Mouse (Mus musculus): ENCODE results near the gene Arf3.
A peak's percentile ranks its signal among the peaks of the same experiment; 100 is the strongest.

Gene Arf3

DNA sequence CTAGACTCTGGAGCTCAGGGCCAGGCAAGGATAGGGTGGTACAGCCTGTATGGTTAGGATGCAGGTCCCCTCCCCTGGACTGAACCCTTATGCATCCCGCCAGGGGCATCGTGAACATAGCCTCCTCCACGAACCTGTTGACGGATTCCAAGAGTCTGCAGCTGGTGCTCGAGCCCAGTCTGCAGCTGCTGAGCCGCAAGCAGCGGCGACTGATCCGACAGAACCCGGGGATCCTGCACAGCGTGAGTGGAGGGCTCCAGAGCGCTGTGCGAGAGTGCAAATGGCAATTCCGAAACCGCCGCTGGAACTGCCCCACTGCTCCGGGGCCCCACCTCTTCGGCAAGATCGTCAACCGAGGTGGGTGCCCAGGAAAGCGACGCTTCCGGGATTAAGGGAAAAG is 27.7 kb upstream of the Arf3 start:
- no peak for DNase-seq (ENCODE audit: low spot score in 2 of 2)

DNA sequence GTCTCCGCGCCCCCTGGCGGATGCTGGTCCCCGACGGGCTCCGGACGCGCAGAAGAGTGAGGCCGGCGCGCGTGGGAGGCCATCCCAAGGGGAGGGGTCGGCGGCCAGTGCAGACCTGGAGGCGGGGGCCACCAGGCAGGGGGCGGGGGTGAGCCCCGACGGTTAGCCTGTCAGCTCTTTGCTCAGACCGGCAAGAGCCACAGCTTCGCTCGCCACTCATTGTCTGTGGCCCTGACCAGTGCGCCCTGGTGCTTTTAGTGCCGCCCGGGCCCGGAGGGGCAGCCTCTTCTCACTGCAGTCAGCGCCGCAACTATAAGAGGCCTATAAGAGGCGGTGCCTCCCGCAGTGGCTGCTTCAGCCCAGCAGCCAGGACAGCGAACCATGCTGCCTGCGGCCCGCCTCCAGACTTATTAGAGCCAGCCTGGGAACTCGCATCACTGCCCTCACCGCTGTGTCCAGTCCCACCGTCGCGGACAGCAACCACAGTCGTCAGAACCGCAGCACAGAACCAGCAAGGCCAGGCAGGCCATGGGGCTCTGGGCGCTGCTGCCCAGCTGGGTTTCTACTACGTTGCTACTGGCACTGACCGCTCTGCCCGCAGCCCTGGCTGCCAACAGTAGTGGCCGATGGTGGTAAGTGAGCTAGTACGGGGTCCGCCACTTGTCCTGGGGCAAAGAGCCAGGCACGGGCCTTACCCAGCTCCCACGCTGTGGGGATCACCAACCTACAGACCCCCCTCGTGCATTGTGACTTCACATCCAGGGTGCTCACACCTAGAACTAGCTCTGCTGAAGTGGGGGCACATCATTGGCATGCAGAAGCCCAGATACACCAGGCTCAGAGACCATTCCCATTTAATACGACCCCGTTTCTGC is 26.9 kb upstream of the Arf3 start, which contains the start of gene Wnt1:
Gene Wnt1, plus strand, starts transcription at position 197 of the 875 bp plus-strand sequence.
- DNase-seq (ENCODE audit: low spot score in 2 of 2), result no peak

DNA sequence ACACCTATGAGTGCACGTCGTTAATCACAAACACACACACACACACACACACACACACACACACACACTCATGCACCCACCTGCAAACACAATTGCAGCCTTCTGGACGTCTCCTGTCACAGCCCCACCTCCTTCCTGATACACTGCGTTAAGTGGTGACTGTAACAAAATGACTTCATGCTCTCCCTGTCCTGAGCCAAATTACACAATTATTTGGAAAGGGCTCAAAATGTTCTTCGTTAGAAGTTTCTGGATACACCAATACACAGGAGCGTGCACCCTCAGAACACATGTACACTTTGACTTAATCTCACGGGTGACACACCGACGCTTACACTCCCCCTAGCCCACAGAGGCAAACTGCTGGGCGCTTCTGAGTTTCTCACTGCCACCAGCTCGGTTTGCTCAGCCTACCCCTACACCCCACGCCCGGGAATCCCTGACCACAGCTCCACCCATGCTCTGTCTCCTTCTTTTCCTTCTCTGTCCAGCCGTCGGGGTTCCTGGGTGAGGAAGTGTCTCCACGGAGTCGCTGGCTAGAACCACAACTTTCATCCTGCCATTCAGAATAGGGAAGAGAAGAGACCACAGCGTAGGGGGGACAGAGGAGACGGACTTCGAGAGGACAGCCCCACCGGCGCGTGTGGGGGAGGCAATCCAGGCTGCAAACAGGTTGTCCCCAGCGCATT is 26.1 kb upstream of the Arf3 start:
- no peak for DNase-seq (ENCODE audit: low spot score in 2 of 2)

GRCm38 (mm10) chr15:98787930-98788329 is 24.9 kb upstream of the Arf3 start:
- DNase-seq (ENCODE audit: low spot score in 2 of 2), result no peak

DNA sequence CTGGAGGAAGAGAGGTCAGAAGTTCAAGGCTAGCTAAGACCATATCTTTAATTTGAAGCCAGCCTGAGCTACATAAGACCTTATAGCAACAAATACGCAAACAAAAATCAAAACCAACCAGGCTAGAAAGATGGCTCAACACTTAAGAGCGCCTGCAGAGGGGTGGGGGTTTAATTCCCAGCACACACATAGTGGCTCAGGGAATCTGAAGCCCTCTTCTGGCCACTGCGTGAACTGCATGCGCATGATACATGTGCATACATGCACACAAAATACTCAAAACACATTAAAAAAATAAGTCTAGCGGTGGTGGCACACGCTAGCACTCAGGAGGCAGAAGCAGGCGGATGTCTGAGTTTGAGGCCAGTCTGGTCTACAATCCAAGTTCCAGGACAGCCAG is 22.7 kb upstream of the Arf3 start:
- no peak for DNase-seq (ENCODE audit: low spot score in 2 of 2)

DNA sequence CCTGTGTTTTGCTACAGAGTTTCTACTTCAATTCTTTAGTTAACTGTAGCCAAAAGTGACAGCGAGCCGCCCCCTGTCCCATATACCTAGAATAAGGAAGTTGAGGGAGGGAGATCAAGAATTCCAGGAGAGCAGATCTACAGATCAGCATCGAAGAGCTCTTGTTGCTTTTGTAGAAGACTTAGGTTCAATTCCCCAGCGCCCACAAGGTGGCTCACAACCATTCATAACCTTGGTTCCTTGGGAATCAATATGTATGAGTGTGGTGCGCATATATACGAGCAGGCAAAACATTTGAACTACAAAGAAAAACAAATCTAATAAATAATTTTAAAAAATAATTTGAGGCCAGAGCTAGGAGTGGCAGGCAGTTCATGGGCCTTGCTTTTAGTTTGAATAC is 18.2 kb upstream of the Arf3 start:
- DNase-seq (ENCODE audit: low spot score in 2 of 2), result no peak

GRCm38 (mm10) chr15:98780573-98780972 is 17.6 kb upstream of the Arf3 start:
- DNase-seq (ENCODE audit: low spot score in 2 of 2), result peak; percentile 30 to 65

DNA sequence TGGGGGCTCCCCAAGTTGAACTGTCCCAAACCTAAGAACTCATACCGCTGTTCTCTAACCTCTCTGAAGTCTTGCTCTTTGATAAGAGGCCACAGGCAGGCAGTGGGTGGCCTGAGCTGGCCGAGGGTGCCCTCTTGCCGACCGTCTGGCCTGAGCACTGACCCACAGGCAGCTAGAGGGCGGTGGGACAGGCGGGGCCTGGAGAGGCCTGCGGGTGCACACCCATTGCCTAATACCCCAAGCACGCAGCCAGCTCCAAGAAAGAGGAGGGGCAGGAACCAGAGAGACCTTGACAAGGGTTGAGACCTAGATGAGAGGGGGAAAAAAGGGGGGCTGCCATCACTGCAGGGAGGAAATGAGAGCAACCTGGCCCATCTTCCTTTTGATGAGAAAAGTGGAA is 17.1 kb upstream of the Arf3 start:
- peak; percentile 21 to 69 for DNase-seq (ENCODE audit: low spot score in 2 of 2)

DNA sequence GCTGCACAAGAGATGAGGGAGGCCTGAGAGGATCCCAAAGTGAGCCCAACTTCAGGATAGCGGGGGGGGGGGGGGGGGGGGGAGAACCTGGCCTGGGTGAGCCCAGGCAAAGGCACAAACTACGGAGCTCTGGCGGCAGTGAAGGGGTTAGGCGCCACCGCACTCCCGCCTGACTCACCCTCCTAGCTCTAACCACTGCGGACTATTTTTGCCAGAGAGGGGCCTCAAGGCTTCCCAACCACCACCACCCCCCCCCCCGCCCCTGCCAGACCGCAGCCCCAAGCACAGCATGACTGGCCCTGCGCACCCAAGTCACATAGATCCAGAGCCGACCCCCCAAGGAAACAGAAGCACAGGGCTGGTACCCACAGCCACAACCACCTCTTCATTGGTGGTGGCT is 15.8 kb upstream of the Arf3 start:
- DNase-seq (ENCODE audit: low spot score in 2 of 2), result no peak

DNA sequence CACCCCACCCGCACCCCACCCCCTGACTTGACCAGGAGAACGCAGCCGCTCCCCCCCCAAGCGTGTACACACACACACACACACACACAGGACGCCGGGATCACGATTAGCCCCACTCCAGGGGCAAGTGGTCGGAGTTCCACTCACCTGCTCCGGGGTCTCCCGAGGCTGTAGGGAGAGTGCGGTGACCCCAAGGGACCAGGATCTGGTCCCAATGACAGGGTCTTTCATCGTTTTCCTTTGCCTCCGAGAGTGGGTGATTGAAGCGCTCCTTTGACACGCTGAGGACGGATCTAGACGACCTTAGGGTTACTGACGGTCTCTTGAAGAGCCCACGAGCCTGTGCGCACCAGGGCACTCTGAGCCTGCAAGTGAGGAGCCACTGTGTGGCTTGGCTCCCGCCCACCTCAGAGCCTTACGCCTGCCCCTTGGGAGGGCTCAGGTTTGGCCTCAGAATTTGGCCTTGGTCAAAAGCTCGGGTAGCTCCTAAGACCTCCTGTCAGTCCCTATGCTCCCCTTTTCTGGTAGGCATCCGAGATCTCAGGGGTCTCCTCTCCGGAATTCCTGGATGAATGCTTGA is 15.3 kb upstream of the Arf3 start:
- DNase-seq (ENCODE audit: low spot score in 2 of 2), result no peak

DNA sequence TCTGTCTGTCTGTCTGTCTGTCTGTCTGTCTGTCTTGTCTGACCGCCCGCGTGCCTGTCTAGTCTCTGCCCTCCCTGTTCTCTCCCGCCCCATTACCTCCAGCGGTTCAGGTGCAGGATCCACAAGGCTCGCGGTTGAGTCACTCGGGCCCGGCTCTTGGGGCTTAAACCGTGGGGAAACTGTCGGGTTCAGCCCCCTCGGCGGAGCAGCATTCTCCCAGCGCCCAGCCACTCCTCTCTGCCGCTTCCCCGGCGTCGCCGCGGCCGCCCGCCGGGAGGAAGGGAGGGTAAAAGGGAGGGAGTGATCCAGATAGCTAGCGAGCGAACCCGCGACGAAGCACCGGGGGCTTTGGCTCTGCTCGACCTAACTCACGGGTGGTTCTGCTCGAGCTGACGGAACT is 14.7 kb upstream of the Arf3 start, which contains the start of gene Wnt10b:
Gene Wnt10b, minus strand, starts transcription at position 389 of the 400 bp plus-strand sequence.
- DNase-seq (ENCODE audit: low spot score in 2 of 2), result no peak

GRCm38 (mm10) chr15:98777005-98777616 is 14.1 kb upstream of the Arf3 start:
- DNase-seq (ENCODE audit: low spot score in 2 of 2), result no peak

- no peak for DNase-seq (ENCODE audit: low spot score in 2 of 2)
Observed at GRCm38 (mm10) chr15:98776280-98777004, 13.4 kb upstream of the Arf3 start.

- no peak for DNase-seq (ENCODE audit: low spot score in 2 of 2)
Observed at GRCm38 (mm10) chr15:98775533-98775932, 12.5 kb upstream of the Arf3 start.

DNA sequence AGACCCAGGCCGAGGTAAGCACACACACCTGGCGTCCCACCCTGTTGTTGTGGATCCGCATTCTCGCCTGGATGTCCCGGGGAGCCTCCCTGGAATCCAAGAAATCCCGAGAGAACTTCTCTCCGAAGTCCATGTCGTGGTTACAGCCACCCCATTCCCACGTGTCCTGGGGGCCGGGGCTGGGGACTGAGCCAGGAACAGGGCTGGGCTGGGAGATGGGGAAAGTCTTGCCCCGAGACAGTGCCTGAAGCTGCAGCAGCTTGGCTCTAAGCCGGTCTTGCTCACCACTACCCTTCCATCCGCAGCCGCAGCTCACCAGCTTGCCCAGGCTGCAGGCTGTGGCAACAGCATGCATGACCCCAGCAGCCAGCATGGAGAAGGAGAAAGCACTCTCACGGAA is 11.1 kb upstream of the Arf3 start:
- DNase-seq (ENCODE audit: low spot score in 2 of 2), result no peak

DNA sequence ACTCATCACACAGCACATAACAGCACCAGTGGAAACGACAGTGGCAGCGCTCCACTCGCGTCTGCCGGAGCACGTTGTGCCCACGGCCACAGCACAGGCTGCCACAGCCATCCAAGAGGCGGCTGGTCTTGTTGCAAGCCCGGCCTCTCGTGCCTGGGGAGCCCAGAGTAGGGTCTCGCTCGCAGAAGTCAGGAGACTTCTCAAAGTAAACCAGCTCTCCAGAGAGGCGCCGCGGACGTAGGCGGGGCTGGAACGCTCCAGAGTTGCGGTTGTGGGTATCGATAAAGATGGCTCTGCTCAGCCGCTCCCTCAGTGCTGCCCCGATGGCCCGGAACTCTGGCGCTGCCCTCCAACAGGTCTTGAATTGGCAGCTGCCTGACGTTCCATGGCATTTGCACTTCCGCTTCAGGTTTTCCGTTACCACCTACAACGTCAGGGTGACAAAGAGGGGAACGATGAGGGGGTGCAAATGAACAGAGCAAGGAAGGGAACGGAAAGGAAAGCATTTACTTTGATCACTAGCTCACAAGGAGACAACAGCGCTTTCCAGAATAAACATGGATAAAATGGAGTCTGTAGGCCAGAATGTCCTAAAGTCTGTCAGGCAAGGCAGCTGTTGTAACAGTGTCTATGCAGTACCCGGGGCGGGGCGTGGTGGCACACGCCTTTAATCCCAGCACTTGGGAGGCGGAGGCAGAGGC is 9.6 kb upstream of the Arf3 start:
- DNase-seq (ENCODE audit: low spot score in 2 of 2), result no peak

DNA sequence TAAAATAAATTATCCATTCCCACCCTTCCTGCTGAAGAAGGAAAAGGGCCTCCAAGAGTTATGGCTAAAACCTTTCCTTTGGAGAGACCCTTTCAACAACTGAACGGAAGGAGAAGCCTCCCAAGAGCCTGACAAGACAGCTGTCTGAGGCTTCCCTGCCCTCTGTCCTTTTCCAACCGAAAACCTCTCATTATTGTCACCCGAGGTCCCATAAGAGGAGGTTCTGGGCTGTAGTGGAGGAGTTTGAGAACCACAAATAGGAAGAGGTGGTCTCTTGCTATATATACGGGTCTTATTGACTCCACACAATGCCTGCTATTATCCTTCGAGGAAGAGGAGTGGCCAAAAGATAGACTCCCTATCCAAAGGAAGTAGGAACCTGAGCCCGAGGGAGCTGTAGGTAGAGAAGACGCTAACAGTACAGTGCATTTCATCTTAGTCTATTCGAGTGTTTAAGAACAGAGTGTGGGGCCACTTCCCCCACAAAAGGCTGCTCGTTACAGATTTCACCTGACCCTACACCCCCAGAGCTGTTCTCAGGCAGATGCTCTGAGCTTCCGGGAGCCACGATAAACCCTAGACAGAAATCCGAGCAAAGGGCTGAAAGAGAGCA is 8.9 kb upstream of the Arf3 start:
- DNase-seq (ENCODE audit: low spot score in 2 of 2), result no peak

- no peak for DNase-seq (ENCODE audit: low spot score in 2 of 2)
Observed at GRCm38 (mm10) chr15:98768259-98768658, 5.2 kb upstream of the Arf3 start.

DNA sequence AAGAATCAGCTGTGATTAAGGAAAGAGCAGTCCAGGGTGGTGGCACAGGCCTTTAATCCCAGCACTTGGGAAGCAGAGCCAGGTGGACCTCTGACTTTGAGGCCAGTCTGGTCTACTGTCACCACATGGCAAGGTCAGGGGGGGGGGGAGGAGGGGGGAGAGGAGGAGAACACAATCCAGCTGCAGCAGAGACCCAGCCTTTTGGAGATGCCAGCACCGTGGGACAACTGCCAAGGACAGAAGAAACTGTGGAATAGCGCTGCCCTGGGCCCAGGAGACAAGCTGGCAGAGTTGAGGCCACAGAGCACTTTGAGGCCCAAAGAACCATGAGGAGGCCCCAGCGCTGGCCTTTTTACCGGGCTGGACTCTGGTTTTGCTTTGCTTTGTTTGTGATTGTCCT is 2.9 kb upstream of the Arf3 start:
- no peak for DNase-seq (ENCODE audit: low spot score in 2 of 2)

DNA sequence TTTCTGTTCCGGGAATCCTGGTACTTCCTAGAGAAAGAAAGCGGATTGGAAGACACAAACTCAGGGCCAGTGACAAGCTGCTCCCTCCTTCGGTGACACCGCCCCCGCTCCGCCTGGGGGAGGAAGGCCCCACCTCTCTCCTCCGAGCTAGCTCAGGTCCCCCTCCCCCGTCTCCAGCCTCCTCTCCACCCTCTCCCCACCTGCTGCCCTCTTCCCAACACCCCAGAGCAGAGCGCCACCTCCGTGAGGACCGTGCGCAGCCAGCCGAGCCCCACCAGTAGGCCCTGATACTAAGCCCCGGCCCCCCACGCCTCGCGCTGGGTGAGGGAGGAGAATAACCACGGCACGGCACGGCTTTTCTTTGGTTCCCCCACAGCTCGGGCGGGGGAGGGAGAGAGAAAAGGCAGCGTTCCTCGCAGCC is 803 bp downstream of the Arf3 start:
- peak; percentile 46 to 77 for DNase-seq (ENCODE audit: low spot score in 2 of 2)
